Mouse (Mus musculus) forebrain, embryonic 13.5 days (tissue): ENCODE measurements around the gene Ntpcr. TPM values are rescaled to one million over a fixed set of nuclear protein-coding genes. Genes with fewer than 3 reads are reported as not detected.

Source experiments
- ATAC-seq: fragments of 200-750 bp; cut with Nextera tagmentation; 2 replicates; pipeline ENCODE4 v1.8.0; 2017
- H3K27ac ChIP-seq: fragments of 300-500 bp; sonication (generic); 2 replicates; pipeline ENCODE4 v1.5.1; 2015; ENCODE audit warnings: inconsistent platforms, mild to moderate bottlenecking, moderate library complexity
- H3K27me3 ChIP-seq: fragments of 300-500 bp; sonication (generic); 2 replicates; pipeline ENCODE4 v1.6.1; 2015; ENCODE audit warnings: mild to moderate bottlenecking, inconsistent platforms
- H3K36me3 ChIP-seq: fragments of 300-500 bp; sonication (generic); 2 replicates; pipeline ENCODE4 v1.6.1; 2015; ENCODE audit warnings: mild to moderate bottlenecking, inconsistent platforms; ENCODE audit not compliant: poor library complexity, severe bottlenecking
- H3K4me1 ChIP-seq: fragments of 300-500 bp; sonication (generic); 2 replicates; pipeline ENCODE4 v1.6.1; 2015; ENCODE audit warnings: inconsistent platforms
- H3K4me2 ChIP-seq: fragments of 300-500 bp; sonication (generic); 2 replicates; pipeline ENCODE4 v1.6.1; 2015; ENCODE audit warnings: inconsistent platforms, mild to moderate bottlenecking, moderate library complexity
- H3K4me3 ChIP-seq: fragments of 300-500 bp; sonication (generic); 2 replicates; pipeline ENCODE4 v1.5.1; 2015; ENCODE audit warnings: mild to moderate bottlenecking, inconsistent platforms
- H3K9ac ChIP-seq: fragments of 300-500 bp; sonication (generic); 2 replicates; pipeline ENCODE4 v1.6.1; 2015; ENCODE audit warnings: mild to moderate bottlenecking, inconsistent platforms
- H3K9me3 ChIP-seq: fragments of 300-500 bp; sonication (generic); replicated peaks from 2 replicates; pipeline ENCODE4 v1.6.1; 2016; ENCODE audit warnings: inconsistent platforms
- WGBS: fragments of 180-500 bp; shearing (Covaris S2); methylation state at CpG from one replicate; pipeline ENCODE4 v1.1.7; 2015; 5-methylcytosine and 5-hydroxymethylcytosine counted together
- polyA plus RNA-seq: library from polyadenylated mRNA; unstranded; fragments of >200 nt; fragmentation: Nextera tagmentation; extraction: Ambion mirVana; gene quantifications from 2 replicates; pipeline ENCODE4 v1.2.1, GENCODE M21; 2015

Gene Ntpcr
- polyA plus RNA-seq, 1 experiment from 2014 or later = 23.4 TPM

DNA sequence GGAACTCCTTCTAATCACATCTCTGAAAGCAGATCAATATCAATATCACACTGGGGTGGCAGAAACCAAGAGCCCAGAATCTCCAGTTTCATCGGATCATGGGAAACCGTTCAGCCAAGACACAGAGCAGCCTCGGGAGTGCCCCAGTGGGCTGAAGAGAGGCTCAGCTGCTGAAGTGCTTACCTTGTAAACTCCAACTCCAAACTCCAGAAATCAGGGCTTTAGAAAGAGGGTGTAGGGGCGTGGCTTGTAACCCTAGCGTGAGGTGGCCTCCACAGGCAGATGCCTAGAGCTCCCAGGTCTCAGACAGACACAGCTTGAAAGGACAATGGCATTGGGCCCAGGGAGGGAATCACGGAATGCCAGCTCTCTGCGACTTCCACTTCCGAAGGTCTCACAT is 2.0 kb upstream of the Ntpcr start:
- Histone ChIP-seq H3K9me3 (no peaks in the 10 kb centered on the region), H3K4me3 (no peak overlapping the region), H3K27me3 (no peaks in the 10 kb centered on the region), H3K4me1 (no peaks in the 10 kb centered on the region), H3K4me2 (no peak overlapping the region), H3K36me3 (no peaks in the 10 kb centered on the region), H3K9ac (no peak overlapping the region), H3K27ac (no peak overlapping the region)
- WGBS = 59% methylated on average over 8 of the region's 8 CpGs
- ATAC-seq = no peak

DNA sequence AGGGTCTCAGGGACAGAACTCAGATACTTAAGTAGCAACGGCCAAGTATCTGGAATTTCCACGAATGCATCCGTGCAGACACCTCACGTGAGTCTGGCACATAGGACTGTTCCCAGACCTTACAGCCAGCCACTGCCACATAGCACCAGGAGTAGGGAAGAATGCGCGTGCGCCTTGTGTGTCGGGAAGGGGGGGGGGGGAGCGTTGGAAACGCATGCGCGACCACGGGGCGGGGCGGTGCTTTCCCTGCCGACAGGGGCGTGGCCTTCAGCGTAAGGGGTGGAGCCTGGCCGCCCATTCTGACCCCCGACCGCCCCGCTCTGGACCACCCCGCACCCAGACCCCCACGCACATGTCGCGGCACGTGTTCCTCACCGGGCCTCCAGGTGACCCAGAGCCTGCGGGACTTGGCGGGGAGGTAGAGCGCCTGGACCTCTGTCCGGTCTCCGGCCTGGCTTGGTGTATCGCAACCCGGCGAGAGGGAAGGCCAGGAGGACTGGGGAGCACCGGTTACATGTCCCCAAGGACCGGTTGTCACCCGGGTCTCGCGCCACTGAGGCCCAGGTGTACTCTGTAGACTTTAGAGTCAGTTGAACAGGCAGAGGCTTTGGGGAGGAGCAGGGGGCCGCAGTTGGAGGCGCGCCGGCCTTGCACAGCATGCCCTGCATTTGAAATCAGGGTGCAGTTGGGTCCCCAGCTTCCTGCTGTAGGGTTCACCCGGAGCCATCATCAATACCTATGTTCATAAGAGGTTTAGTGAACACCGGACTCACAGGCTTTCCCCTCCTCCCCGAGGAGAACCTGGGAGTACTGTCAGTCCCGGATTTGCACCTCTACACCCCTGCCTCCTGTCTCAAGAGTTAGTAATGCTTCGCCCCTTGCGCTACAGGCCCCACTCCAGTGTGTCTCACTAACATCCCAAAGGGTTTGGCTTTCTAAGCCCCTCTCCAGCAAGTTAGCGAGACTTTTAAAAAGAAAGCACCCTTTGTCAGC is 4.5 kb downstream of the Ntpcr start:
- Histone ChIP-seq H3K4me1 (peaks cover 9% of the 10 kb centered on the region), H3K27me3 (no peaks in the 10 kb centered on the region), H3K27ac (no peak overlapping the region), H3K9me3 (no peaks in the 10 kb centered on the region), H3K4me3 (peak overlapping the region; percentile 65), H3K4me2 (peak overlapping the region; percentile 74), H3K9ac (peak overlapping the region; percentile 76), H3K36me3 (no peaks in the 10 kb centered on the region)
- WGBS = 6% methylated on average over 50 of the region's 52 CpGs
- peak; percentile 96 for ATAC-seq

DNA sequence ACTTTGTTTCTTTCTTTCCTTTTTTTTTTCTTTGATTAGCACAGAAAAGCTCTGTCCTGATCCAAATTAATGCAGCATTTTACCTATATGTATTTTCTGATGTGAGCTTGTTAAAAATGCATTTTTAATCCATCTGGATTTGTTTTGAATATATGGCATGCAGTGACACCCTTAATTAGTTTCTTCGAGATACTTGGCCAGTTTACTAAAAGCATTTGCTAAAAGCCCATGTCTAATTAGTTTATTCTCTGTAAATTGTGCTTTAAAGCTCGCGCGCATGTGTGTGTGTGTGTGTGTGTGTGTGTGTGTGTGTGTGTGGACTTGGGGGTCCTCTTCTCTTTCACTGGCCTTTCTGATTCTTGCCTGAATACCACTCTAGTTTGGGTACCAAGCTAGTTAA is 9.2 kb downstream of the Ntpcr start:
- H3K4me1 ChIP-seq = peaks cover 5% of the 10 kb centered on the region
- no peak overlapping the region for H3K27ac ChIP-seq
- WGBS = 63% methylated on average over 4 of the region's 4 CpGs
- H3K9ac ChIP-seq = no peak overlapping the region
- H3K27me3 ChIP-seq = no peaks in the 10 kb centered on the region
- H3K36me3 ChIP-seq = no peaks in the 10 kb centered on the region
- H3K4me2 ChIP-seq = no peak overlapping the region
- H3K9me3 ChIP-seq = no peaks in the 10 kb centered on the region
- ATAC-seq = no peak
- H3K4me3 ChIP-seq = no peak overlapping the region

DNA sequence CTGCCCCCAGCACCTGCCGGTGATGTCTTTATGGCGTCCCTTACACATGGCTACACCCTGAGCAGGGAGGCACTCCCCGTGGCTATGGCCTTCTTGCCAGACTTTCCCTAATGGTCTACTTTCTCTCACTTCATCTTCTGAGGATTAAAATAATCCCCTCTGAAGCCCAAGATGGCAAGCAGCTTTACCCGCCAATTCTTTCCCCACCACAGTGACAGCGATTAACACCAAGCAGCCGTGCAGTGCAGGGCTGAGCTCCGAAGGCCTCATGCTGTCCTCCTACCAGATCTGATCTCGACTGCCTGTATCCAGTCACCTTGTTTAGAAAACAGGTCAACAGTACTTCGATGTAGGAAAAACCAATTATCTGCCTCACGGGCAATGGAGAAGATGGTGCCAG is 10.9 kb downstream of the Ntpcr start:
- no peaks in the 10 kb centered on the region for H3K4me1 ChIP-seq
- no peak overlapping the region for H3K9ac ChIP-seq
- H3K27me3 ChIP-seq = no peaks in the 10 kb centered on the region
- no peak overlapping the region for H3K4me3 ChIP-seq
- no peak for ATAC-seq
- 65% methylated on average over 10 of the region's 10 CpGs for WGBS
- H3K9me3 ChIP-seq = no peaks in the 10 kb centered on the region
- H3K4me2 ChIP-seq = no peak overlapping the region
- H3K36me3 ChIP-seq = no peaks in the 10 kb centered on the region
- H3K27ac ChIP-seq = no peak overlapping the region

DNA sequence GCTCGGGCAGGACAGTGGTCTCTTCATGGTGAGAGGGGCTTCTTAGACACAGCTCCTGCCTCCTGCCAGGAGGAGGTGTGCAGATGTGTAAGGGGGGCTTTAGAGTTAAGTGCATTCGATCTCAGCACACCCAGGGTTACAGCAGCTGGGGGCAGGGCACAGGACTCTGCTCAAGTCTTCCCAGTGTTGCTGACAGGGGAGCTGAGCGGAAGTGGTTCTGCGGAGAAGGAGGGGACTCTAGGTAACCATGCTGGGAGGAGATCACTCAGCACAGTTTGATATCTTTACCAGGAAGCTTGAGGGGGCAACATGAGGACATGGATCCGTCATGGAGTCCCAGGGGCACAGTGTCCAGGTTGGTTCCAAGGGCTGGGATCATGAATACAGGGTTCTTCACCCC is 11.6 kb downstream of the Ntpcr start:
- no peak overlapping the region for H3K9ac ChIP-seq
- H3K4me3 ChIP-seq = no peak overlapping the region
- ATAC-seq = no peak
- H3K27me3 ChIP-seq = no peaks in the 10 kb centered on the region
- no peak overlapping the region for H3K4me2 ChIP-seq
- H3K36me3 ChIP-seq = no peaks in the 10 kb centered on the region
- 79% methylated on average over 5 of the region's 5 CpGs for whole genome bisulfite sequencing
- no peaks in the 10 kb centered on the region for H3K9me3 ChIP-seq
- H3K4me1 ChIP-seq = no peaks in the 10 kb centered on the region
- no peak overlapping the region for H3K27ac ChIP-seq

DNA sequence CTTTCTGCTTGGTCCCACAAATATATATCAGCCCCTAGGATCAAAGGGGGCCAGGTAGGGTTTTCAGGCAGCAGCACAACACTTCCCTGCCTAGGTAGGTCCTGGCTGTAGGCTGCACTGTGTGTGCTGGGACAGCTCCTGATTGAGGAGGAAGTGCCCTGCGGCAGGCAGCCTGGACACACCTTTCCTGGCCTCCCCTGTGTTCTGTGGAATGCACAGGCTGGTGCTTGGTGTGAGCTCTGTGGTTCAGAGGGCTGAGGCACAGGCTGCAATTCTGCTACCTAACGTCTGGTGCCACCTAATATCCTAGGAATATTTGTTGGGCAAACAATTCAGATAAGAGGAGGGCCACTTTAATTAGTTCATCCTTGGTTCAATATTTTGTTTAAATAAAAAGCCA is 12.1 kb downstream of the Ntpcr start:
- Histone ChIP-seq H3K4me2 (no peak overlapping the region), H3K4me3 (no peak overlapping the region), H3K27me3 (no peaks in the 10 kb centered on the region), H3K27ac (no peak overlapping the region), H3K36me3 (no peaks in the 10 kb centered on the region), H3K9me3 (no peaks in the 10 kb centered on the region), H3K9ac (no peak overlapping the region), H3K4me1 (no peaks in the 10 kb centered on the region)
- WGBS = 69% methylated on average over 2 of the region's 2 CpGs
- no peak for ATAC-seq

DNA sequence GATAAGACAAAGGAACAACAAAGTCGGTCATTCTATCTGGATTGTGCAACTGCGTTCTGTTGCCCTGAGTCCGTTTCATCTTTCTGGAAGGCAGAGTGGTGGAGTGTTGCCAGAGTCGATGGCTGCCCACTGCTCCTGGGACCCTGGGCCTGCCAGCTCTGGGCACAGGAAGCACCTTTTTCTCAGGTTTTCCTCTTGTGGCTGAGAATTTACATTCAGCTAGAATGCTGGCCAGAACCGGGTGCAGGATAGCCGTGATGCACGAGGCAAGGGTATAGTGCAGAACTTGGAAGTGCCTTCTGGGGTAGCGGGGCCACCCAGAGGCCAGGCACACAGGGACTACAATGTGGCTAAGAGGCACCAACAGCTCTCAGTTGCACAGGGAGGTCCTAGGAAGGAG is 12.6 kb downstream of the Ntpcr start:
- H3K4me1 ChIP-seq = no peaks in the 10 kb centered on the region
- no peaks in the 10 kb centered on the region for H3K27me3 ChIP-seq
- WGBS = 82% methylated on average over 8 of the region's 8 CpGs
- H3K27ac ChIP-seq = no peak overlapping the region
- peaks cover 2% of the 10 kb centered on the region; the same call in 1 of the 2 replicates for H3K36me3 ChIP-seq
- H3K9me3 ChIP-seq = no peaks in the 10 kb centered on the region
- no peak overlapping the region for H3K9ac ChIP-seq
- ATAC-seq = no peak
- H3K4me3 ChIP-seq = no peak overlapping the region
- no peak overlapping the region for H3K4me2 ChIP-seq

DNA sequence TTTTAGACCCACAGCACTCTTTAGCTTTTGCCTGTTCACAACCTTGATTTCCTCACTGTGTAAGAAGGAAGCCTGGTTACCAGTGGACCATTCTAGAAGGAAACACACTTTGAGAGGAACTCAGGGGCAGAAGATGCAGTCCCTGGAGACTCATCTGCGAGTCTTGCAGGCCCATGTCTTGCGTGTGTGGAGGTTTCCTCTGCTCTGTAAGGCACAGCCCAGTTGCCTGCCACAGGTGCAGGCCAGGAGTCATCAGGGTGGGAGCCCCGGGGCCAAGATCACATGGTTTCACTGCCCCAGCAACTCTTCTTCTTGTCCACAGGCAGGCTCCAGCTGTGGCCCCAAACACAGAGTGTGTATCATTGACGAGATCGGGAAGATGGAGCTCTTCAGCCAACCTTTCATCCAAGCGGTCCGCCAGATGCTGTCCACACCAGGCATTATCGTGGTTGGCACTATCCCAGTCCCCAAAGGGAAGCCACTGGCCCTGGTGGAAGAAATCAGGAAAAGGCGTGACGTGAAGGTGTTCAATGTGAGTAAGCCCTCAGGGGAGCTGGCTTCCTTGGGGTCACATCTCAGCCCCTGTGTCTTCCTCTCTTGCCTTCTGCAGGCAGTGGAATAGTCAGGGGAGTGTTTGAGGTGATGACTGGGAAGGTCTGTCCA is 15.3 kb downstream of the Ntpcr start:
- H3K4me3 ChIP-seq = no peak overlapping the region
- peaks cover 5% of the 10 kb centered on the region; the same call in 1 of the 2 replicates for H3K36me3 ChIP-seq
- H3K9me3 ChIP-seq = no peaks in the 10 kb centered on the region
- 88% methylated on average over 10 of the region's 10 CpGs for WGBS
- H3K27me3 ChIP-seq = no peaks in the 10 kb centered on the region
- no peak overlapping the region for H3K9ac ChIP-seq
- no peak overlapping the region for H3K4me2 ChIP-seq
- H3K4me1 ChIP-seq = no peaks in the 10 kb centered on the region
- no peak overlapping the region for H3K27ac ChIP-seq
- ATAC-seq = no peak

DNA sequence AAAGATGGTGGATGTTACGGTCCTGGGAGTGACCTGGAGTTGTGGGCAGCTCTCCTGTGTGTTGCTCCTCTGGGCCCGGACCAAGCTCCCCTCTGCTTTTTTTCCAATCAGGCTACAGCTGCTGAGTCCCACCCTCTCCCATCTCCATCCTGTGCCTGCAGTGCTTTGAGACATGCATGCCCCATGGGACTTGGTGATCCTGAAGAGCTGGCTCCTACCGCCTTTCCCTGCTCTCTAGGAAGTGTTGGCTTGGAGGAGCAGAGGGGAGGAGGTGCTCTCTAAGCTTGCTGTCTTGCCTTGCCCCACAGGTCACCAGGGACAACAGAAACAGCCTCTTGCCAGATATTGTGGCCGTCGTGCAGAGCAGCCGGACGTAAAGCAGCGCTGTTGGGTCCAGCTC is 17.6 kb downstream of the Ntpcr start:
- WGBS = 81% methylated on average over 8 of the region's 8 CpGs
- ATAC-seq = no peak
- H3K4me3 ChIP-seq = no peak overlapping the region

DNA sequence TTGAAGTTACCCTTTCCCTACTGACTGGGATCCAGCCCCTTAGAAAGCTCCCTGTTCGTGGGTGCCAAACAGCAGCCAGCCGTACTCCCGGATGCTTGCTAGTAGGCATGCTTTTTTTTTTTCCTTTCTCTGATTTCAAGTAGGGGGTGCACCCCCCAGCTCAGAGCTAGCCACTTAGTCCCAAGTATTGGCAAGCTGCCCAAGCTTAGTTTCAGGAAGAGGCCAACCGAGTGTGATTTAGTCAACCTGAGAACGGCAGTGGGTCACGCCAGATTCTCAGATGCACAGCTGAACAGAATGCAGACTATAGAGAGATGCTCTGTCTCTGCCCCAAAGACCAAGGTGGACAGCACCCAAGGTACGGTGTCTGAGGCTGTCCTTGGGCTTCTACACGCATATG is 21.1 kb downstream of the Ntpcr start:
- no peak for ATAC-seq

More for the DNA sequence above, 17.6 kb downstream of the Ntpcr start:
- peaks cover 6% of the 10 kb centered on the region; the same call in 1 of the 2 replicates for H3K36me3 ChIP-seq
- no peak overlapping the region for H3K9ac ChIP-seq
- peaks cover 7% of the 10 kb centered on the region; the same call in 1 of the 2 replicates for H3K4me1 ChIP-seq
- H3K4me2 ChIP-seq = no peak overlapping the region
- no peak overlapping the region for H3K27ac ChIP-seq
- H3K9me3 ChIP-seq = no peaks in the 10 kb centered on the region
- no peaks in the 10 kb centered on the region for H3K27me3 ChIP-seq

DNA sequence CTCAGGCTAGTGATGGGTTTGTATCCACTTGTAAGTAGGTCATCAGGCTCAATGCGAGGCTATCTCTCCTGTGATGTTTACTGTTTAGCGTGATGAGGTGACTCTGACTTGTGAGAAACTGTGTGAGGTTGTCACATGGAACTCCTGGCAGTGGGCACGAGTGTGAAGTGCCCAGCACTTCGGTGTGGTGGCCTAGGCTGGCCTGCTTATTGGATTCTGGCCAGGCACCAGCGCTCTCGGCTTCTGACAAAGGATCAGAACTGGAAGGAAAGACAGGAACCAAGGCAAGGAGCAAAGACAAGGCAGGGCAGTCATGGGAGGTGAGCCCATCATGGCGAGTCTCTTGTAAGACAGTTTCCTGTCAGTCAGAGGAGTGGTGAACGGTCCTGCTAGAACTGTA is 26.1 kb downstream of the Ntpcr start:
- no peak overlapping the region for H3K9ac ChIP-seq

More for the DNA sequence above, 21.1 kb downstream of the Ntpcr start:
- H3K27ac ChIP-seq = no peak overlapping the region
- peaks cover 17% of the 10 kb centered on the region; the same call in 1 of the 2 replicates for H3K36me3 ChIP-seq
- H3K4me1 ChIP-seq = peaks cover 8% of the 10 kb centered on the region
- no peaks in the 10 kb centered on the region for H3K27me3 ChIP-seq
- H3K9ac ChIP-seq = no peak overlapping the region
- 53% methylated on average over 8 of the region's 8 CpGs for WGBS
- no peak overlapping the region for H3K4me3 ChIP-seq
- no peaks in the 10 kb centered on the region for H3K9me3 ChIP-seq
- no peak overlapping the region for H3K4me2 ChIP-seq

More for the DNA sequence above, 26.1 kb downstream of the Ntpcr start:
- Histone ChIP-seq H3K36me3 (peaks cover 12% of the 10 kb centered on the region; the same call in 1 of the 2 replicates), H3K4me1 (peaks cover 20% of the 10 kb centered on the region), H3K9me3 (no peaks in the 10 kb centered on the region), H3K4me3 (no peak overlapping the region), H3K4me2 (no peak overlapping the region), H3K27ac (peak overlapping the region; percentile 51; the same call in 1 of the 2 replicates), H3K27me3 (no peaks in the 10 kb centered on the region)
- WGBS = 58% methylated on average over 8 of the region's 8 CpGs
- ATAC-seq = peak; percentile 31; the same call in 1 of the 2 replicates
